Mouse (Mus musculus): ENCODE measurements at regions not wholly inside any gene's neighbourhood (a gene's known extent, or its start where the extent isn't known, plus 50 kb on each side); places are given as distances from the start of the nearest gene placed in this dataset.

DNA sequence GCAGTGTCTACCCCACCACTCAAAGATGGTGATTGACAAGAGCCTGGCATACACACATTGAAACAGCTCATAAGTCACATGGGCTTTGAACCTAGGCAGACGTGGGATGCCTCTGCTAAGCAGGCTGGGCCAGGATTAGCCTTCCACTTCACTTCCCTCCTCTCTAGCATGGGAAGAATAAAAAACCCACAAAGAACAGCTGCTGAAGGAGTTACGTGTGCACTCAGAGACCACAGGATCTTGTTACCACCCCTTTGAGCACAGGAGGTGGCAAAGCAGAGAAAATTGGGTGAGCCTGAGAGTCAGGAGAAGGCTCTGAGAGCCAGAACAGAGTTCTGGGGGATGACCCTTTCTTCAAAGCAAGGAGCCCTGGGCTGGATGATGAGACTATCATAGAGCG lies 89.6 kb upstream of the Irs2 start:
- ATAC-seq (replicated peaks; ENCODE audit: poor library complexity, severe bottlenecking): peak; percentile 29; the same call in 1 of the 2 replicates

DNA sequence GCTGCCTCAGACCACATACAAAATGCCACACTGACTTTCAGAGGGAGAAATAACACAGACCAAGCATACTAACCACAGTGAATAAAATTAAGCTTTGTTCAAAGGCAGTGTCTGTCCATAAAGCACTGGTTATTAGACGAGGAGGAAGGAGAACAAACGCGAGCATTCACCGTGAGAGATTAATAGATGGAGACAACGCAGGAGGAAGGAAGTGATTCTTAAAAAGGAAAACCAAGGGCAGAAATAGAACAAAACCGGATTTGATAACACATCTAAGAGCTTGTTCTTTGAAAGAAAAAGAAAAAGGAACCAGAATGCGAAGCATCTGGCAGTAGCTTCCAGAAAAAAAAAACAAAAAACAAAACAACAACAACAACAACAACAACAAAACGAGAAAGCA lies 86.3 kb upstream of the Irs2 start:
- ATAC-seq (replicated peaks; ENCODE audit: poor library complexity, severe bottlenecking): no peak

DNA sequence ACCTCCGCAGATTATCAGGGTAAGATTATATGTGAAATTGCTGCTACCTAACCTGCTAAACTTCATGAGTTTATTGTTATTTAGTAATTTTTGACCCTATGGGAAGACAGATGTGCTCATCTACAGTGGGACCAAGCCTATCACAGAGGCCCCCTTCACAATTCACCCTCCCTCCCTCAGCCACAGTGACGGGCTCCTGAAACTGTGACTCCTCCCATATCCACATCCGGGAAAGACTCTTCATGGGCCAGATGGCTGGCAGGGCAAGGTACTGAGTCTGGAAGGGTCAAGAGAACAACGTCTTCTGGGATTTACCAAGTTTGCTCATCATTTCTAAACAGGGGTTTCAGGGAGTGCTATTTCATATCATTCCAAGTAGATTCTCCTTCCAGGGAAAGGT lies 84.1 kb upstream of the Irs2 start:
- no peak for ATAC-seq (replicated peaks; ENCODE audit: poor library complexity, severe bottlenecking)

DNA sequence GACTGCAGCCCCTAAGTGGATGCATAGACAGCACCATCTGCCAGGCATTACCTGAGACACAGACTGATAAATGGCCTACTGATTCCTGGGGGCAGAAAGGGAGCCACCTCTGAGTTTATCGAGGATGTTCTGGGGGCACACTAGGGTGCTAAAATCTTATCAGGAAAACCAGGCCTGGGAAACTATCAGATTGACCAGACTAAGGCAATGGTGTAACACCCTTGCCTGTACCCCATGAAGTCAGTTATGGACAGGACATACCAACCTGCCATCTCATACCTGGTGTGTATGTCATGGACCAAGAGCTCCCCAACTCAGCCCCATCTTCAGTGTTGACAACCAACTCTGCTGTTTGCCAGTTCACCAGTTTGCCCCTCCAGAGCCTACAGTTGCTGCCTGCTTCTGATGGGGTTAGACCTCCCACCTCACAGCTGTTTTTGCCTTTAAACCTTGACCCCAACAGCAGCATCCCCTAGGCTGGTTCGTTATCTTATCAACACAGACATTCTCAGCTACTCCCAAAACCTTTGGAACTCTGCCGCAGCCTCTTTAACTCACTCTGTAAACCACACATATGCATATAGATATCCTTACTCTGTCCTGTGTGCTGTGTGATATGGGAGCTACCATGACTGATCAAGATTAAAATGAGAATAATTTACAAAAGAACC lies 83.6 kb upstream of the Irs2 start:
- ATAC-seq (replicated peaks; ENCODE audit: poor library complexity, severe bottlenecking): no peak

DNA sequence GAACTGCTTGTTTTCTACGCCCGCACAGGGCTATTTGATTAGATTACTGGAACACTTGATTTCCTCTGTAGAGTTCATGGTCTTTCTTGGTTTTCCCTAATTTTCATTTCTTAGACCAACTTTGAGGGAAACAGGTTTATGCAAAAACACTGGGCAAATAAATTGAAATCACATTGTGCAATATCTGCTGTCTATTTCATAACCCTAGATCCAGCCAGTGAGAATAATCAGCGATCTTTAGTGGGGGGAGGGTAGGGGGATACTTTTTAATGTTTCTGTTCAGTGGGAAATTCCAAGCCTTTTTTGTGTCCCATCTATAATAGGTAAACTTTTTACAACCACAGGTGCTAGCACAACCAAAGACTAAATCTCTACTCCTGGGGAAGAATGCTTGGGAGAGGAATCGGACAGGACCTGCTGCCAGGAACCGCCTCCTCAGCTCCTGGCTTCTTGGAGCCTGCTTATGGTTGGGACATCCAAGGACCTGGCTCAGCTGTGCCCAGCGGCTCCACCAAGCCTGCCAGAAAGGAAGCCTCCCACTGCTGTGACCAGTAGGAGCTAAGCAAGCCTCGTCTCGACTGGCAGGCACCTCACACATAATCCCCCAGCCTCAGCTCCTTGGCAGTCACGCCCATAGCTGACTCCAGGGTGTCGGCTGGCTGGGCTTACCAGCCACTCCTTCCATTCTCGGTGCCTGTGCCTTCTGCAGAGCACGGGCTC lies 80.8 kb upstream of the Irs2 start:
- ATAC-seq (replicated peaks; ENCODE audit: poor library complexity, severe bottlenecking): no peak; the same call in 1 of the 2 replicates

DNA sequence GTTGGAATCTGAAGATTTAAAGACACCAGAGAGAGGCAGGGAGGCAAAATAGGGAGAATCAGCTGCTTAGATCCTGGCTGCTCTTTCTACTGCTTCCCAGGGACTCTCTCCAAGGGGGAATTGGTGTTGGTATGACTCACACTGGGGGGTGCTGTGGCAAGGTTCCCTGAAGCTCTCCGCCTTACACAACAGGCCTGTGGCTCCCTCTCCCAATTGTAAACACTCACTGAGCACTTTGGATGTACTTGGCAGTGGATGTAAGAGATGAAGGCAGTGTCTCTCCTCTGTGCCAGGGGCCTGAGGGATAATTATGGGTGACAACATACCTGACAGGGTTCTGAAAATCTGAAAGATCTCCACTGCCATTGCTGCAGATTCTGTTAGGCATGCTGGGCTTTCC lies 77.0 kb upstream of the Irs2 start:
- no peak for ATAC-seq (replicated peaks; ENCODE audit: poor library complexity, severe bottlenecking)

DNA sequence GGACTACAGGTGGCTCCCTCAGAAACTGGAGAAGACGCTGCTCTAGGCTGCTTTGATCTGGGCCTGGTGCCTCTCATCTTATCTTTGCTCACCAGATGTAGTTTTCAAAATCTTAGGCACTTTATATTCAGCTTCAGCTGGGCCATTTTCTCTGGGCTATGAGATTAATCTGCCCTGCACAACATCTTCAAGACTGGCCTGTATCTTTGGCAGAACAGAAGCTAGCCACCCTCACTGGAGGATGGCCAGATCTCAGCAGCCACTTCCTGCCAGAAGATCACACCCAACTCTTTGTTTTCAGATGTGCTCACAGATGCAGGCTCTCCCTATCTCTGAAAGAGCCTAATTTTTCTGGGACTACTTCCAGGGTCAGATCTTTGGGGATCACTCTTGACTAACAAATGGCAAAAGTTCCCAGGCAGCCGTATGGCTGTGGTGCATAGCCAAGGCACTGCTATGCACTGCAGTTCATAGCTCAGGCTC lies 75.8 kb upstream of the Irs2 start:
- no peak for ATAC-seq (replicated peaks; ENCODE audit: poor library complexity, severe bottlenecking)

DNA sequence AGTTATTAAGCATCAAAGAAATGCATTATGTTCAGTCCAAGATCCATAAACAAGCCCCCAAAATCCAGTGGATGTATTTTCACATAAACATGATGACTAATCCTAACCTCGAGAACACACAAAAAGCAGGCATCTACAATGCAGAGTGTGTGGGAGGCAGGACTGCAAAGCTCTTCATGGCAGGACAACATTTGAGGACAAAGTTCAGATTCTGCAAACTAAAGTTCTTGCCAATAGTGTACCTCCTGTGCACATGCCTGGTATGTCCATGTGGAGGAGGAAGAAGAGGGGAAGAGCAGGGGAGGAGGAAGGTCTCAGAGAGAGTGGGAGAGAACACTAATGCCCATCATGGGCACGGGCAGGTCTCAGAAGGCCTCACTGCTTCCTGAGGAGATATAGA lies 72.6 kb upstream of the Irs2 start:
- no peak for ATAC-seq (replicated peaks; ENCODE audit: poor library complexity, severe bottlenecking)

DNA sequence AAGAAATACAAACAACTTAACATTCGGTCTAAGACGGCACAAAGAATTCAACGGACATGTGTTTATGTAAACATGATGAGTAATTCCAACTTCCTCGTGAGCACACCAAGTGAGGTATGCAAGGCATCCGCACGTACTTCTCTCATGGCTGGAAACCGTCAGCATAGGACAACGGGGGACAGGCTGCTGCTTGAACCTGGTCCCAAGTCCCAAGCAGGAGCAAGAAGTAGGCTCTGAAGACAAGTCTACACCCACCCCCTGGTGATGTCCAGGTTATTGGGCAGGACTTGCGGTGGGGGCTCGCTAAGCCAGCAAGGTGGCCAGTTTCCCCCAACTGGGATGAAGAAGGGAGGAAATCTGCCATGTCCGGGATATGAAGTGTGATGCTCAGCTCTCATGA lies 71.5 kb upstream of the Irs2 start:
- ATAC-seq (replicated peaks; ENCODE audit: poor library complexity, severe bottlenecking): no peak

DNA sequence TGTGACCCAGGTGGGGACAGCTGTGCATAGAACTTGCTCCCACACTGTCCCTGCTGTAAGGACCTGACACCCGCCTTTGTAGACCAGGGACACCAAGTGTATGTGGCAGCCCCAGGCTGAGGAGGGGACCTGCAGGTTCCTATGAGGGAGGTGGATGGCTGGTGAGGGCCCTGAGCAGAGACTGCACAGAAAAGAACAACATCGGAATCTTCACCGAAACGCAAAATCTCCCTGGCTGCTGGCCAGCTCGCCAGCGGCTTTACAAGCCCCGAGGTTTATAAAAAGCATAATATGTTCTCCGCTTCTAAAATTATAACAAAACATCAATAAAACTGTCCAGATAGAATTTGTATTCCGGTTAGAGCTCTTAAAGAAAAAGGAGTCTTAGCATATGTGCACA lies 68.9 kb upstream of the Irs2 start:
- ATAC-seq (replicated peaks; ENCODE audit: poor library complexity, severe bottlenecking): no peak

DNA sequence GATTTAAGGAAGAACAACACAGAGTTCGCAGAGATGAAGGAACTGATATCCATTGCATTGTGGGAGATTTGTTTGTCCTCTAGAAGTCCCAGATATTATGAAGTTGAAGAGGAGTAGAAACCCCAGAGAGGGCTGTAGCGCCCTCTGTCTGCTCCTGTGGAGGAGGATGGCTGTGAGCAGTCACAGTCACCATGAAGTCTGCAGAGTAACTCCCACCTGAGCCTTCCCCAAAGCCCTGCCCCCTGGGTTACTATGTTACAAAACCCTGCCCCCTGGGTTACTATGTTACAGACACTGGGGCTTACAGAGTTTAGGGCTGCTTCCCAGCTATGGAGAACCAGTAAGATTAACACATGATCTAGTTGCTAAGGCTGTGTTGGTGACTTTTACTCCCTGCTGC lies 62.9 kb upstream of the Irs2 start:
- peak; percentile 38; the same call in 1 of the 2 replicates for ATAC-seq (replicated peaks; ENCODE audit: poor library complexity, severe bottlenecking)

DNA sequence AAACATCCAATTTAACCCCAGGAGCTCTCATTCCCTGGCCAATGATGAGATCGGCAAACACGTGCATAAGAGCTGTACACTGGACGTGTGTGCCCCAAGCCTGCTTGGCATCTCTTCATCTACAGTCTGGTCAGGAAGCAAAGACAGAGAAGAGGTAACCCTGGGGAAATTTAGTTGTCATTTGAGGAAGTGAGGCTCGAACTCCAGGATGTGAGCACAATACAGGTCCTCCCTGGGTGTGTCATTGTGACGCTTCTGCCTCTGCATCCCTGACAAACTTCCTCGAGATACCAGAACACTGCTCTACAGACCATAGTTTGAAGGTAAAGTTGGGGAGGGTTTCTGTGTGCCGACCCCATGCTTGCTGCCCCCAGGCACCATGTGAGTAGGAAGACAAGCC lies 59.2 kb upstream of the Irs2 start:
- peak; percentile 57 for ATAC-seq (replicated peaks; ENCODE audit: poor library complexity, severe bottlenecking)

DNA sequence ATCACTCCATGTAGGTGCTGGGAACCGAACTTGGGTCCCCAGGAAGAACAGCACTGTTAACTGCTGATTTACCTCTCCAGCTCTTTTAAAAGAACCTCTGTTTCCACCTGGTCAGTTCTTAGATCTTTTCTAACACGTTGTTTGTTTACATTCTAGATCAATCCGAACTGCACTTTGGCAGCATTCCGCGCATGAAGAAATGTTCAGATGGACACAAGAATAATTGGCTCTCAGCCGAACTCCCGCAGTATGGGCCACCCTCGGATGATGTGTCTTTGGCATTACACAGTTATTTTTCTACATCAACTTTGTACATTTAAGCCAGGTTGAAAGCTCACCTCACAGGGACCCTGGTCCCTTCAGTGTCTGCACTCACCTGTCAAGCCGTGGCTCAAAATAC lies 57.7 kb upstream of the Irs2 start:
- no peak for ATAC-seq (replicated peaks; ENCODE audit: poor library complexity, severe bottlenecking)

DNA sequence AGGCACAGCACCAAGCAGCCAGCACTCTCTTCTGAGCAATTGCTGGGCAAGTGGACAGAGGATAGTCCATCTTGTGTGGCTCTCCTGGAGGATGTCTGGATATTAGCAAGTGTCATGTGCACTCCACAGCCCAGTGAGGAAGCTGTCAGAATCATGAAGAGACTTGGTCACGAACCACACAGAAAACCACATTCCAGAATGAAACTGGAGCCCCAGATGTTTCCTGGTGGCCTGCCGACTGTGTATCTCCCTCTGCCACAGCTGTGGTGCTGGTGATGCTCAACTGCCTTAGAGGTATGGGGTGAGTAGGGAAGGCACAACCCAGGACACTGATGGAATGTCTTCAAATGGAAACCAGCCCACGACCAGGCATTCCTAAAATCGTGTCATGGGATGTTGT lies 57.0 kb upstream of the Irs2 start:
- ATAC-seq (replicated peaks; ENCODE audit: poor library complexity, severe bottlenecking): peak; percentile 65

DNA sequence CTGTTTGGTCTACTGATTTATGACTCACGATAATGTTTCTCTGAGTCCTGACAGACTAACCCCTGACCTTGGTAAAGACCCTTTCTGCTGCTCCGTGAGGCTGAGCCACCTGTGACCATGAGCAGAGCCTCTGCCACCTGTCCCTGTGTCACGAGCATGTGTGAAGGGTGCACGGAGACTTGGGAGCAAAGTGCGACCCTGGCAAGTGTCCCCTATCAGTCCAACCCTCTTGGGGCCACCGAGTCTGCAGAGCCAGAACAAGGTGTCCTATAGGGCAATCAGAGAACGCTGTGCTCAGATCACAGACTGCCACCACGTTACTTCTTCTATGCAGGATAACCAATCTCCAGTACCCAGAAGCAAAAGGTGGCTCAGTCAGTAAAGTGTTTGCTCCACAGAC lies 54.8 kb upstream of the Irs2 start:
- ATAC-seq (replicated peaks; ENCODE audit: poor library complexity, severe bottlenecking): no peak

DNA sequence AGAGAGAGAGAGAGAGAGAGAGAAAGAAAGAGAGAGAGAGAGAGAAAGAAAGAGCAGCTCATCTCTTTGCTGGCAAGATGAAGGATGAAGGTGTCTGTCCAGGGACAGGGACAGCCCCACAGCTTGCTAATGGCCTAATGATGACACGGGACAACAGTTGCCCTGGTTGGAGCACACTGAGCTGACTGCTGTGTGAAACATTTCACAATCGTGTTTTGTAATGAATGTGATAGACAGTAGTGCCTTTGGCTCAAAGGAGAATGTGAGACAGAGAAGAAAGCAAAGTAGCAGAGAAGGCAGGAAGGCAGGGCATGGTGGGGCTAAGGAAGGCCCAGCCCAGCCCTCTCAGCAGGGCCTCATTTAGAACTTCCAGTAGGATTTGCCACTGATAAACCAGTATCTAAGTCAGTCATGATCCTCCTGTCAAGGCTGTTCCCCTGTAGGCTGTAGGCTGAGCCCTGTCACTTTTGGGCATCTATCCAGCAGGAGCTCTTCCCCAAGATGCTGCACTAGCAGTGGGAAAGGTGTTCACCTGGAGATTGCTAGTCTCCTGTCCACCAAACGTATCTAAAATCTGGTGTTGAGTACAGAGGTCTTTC lies 54.2 kb upstream of the Irs2 start:
- ATAC-seq (replicated peaks; ENCODE audit: poor library complexity, severe bottlenecking): peak; percentile 80

DNA sequence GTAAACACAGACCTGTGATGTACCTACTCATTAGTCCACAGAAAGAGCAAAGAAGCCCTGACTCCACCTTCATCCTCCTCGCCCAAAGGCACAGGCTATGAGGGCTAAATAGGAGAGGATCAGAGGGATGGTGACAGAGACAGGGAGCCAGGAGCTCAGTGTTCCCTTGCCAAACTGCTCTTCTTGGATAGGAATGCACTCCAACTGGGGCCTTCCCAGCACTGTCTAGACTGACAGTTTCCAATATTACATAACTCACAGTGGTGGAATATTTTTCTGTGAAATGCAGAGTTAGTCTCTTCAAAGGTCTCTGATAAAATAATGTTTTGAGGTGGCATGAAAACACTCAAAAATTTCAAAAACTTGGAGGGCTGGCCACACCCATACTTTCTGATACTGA lies 53.5 kb upstream of the Irs2 start:
- ATAC-seq (replicated peaks; ENCODE audit: poor library complexity, severe bottlenecking): no peak

DNA sequence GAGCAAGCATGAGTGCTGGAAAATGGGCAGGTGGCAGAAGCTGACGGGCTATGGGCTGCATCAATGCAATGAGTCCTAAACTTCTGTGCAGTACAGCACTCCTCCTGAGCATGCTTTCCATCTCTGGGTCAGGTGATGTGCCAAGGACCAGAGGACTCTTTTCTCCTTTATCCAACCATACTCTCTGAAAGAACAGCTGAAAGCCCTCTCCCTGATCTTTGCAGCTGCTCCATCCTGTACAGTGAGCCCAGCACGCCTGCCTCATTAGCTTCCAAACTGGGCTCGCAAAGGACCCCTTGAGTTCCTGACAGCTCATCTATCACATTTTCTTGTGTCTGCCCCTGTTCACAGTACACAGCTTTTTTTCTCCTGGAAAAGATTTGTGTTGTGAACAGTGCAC lies 52.3 kb upstream of the Irs2 start:
- no peak for ATAC-seq (replicated peaks; ENCODE audit: poor library complexity, severe bottlenecking)

DNA sequence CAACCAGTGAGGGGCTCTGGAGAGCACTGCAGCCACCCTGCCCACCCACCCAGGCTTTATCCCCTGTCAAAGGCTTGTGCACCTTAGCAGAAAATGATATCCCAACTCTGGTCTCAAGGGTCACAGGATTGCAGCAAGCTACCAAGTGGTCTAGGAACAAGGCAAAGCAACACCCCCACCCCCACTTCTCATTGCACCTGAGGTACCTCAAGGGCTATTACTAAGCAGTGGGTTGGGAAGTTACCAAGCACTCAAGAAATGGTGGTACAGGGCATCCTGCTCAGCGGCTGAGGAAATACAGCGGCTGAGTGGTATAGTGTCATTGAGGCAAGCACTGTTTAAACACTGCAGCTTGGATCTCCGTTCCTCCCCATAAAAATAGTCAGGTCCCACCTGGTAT lies 50.1 kb upstream of the Irs2 start:
- no peak for ATAC-seq (replicated peaks; ENCODE audit: poor library complexity, severe bottlenecking)

Data from granulocyte monocyte progenitor cell, adult 5-6 weeks (primary cell).